Mouse (Mus musculus) small intestine, adult 2 months (tissue): ENCODE data around the gene Dbndd2.
A peak's percentile ranks its signal among the peaks of the same experiment; 100 is the strongest.

Source experiments
- CTCF ChIP-seq: fragments of 200-500 bp; IDR thresholded peaks from 2 replicates; pipeline ENCODE4 v1.5.1; 2012; ENCODE audit warnings: low read depth, mild to moderate bottlenecking, control low read depth, inconsistent platforms, low read length, moderate library complexity, mixed read lengths; ENCODE audit not compliant: insufficient replicate concordance, insufficient read length; ENCODE audit errors: extremely low read depth
- POLR2A ChIP-seq: fragments of 200-500 bp; IDR thresholded peaks from 2 replicates; pipeline ENCODE4 v1.6.1; 2012; ENCODE audit warnings: low read depth, mild to moderate bottlenecking, control low read depth, inconsistent platforms, low read length, moderate library complexity

GRCm38 (mm10) chr2:164521841-164522240 lies 35.9 kb downstream of the Dbndd2 start:
- TF ChIP-seq POLR2A: peak; percentile 20; the same call in 1 of the 2 replicates
- no peak for TF ChIP-seq CTCF
